Comparison of ENCODE assay signal across 17 mouse cellular contexts in the genomic region with DNA sequence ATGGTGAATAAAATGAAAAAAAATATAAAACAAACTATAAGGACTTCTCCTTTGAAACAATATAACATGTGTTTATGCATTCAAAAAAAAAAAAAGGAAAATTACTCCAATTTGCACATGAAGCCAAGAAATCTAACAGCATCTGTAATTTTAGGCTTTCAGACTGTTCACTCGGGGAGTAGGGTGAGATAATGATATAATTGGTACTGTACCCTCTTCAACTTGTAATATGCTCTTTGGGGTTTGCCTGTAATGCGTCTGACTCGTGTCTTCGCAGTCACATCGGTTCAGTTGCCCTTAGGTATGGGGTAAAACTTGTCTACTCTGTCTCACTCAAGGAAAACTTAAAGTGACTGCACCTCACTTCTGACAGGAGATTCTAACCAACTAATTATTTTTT.
"Had no signal": no experiment of that assay in that cellular context is flagged by ENCODE, and none has a peak within 500 bp of the region (broad histone marks: within the 10 kb centered on the region; RNA-seq: fewer than 3 reads in every experiment).

No protein-coding gene starts in this region.

- H3K27ac ChIP-seq: lung, embryonic 15.5 days; macrophage; midbrain, embryonic 13.5 days; midbrain, embryonic 15.5 days; neural tube, embryonic 12.5 days; stomach, embryonic 15.5 days; stomach, postnatal 0 days had no signal

- H3K4me2 ChIP-seq: lung, embryonic 15.5 days; midbrain, embryonic 11.5 days; midbrain, embryonic 13.5 days; midbrain, embryonic 15.5 days; neural tube, embryonic 12.5 days; stomach, embryonic 15.5 days had no signal

- H3K27me3 ChIP-seq: lung, embryonic 15.5 days; megakaryocyte, embryonic 14.5 days; midbrain, embryonic 13.5 days; midbrain, embryonic 15.5 days; neural tube, embryonic 12.5 days; stomach, embryonic 15.5 days had no signal

- H3K4me1 ChIP-seq: lung, embryonic 15.5 days; megakaryocyte, embryonic 14.5 days; midbrain, embryonic 13.5 days; neural tube, embryonic 12.5 days; stomach, embryonic 15.5 days had no signal

- H3K9ac ChIP-seq: lung, embryonic 15.5 days; midbrain, embryonic 13.5 days; midbrain, embryonic 15.5 days; neural tube, embryonic 12.5 days; stomach, embryonic 15.5 days had no signal

- ATAC-seq: lung, postnatal 0 days; midbrain, embryonic 13.5 days; midbrain, embryonic 15.5 days had no signal

- H3K36me3 ChIP-seq: lung, embryonic 15.5 days; midbrain, embryonic 13.5 days; midbrain, embryonic 15.5 days; neural tube, embryonic 12.5 days; stomach, embryonic 15.5 days had no signal

- H3K4me3 ChIP-seq: lung, embryonic 15.5 days; megakaryocyte, embryonic 14.5 days; midbrain, embryonic 13.5 days; midbrain, embryonic 15.5 days; neural tube, embryonic 12.5 days; stomach, embryonic 15.5 days had no signal

- H3K9me3 ChIP-seq: lung, embryonic 15.5 days; midbrain, embryonic 13.5 days; midbrain, embryonic 15.5 days; neural tube, embryonic 12.5 days; stomach, embryonic 15.5 days had no signal

- DNase-seq: lung, adult 2 months; lung, postnatal 14 days; lung, postnatal 36 days; right cerebral cortex, postnatal 14 days; thymus, adult 2 months; thymus, postnatal 25 days; thymus, postnatal 4 days had no signal
